ENCODE assay signal across 9 mouse cellular contexts in genomic region chr14:32861149-32861581, GRCm38 (mm10). TPM values are rescaled to one million over a fixed set of nuclear protein-coding genes. Genes with fewer than 3 reads are reported as not detected.
DNase-seq lines count a peak whose midpoint lies in the region; ATAC-seq lines count a peak whose summit lies in the region.
"Had no signal": no experiment of that assay in that cellular context is flagged by ENCODE, and none has a peak within 500 bp of the region (broad histone marks: within the 10 kb centered on the region; RNA-seq: fewer than 3 reads in every experiment).

No protein-coding gene starts in this region.

- no peak overlapping the region for H3K9ac ChIP-seq in stomach, embryonic 14.5 days (replicated peaks; ENCODE audit: low read depth, low read length)
- H3K9ac ChIP-seq in forebrain, embryonic 16.5 days (replicated peaks; ENCODE audit: low read depth, low read length), result no peak overlapping the region

- 12% methylated on average over 6 of the region's 6 CpGs for WGBS in heart, embryonic 10.5 days
- 11% methylated on average over 6 of the region's 6 CpGs for WGBS in stomach, embryonic 14.5 days
- 46% methylated on average over 6 of the region's 6 CpGs for WGBS in forebrain, embryonic 16.5 days

- H3K4me2 ChIP-seq in stomach, embryonic 14.5 days (replicated peaks; ENCODE audit: low read depth, low read length), result no peak overlapping the region
- no peak overlapping the region for H3K4me2 ChIP-seq in forebrain, embryonic 16.5 days (ENCODE audit: low read length)

- peaks cover 47% of the 10 kb centered on the region for H3K4me1 ChIP-seq in heart, embryonic 10.5 days
- H3K4me1 ChIP-seq in stomach, embryonic 14.5 days (ENCODE audit: control insufficient read depth, insufficient read depth, low read length), result peaks cover 29% of the 10 kb centered on the region
- H3K4me1 ChIP-seq in forebrain, embryonic 16.5 days (replicated peaks; ENCODE audit: control insufficient read depth, insufficient read depth, low read length), result peaks cover 7% of the 10 kb centered on the region

- H3K27me3 ChIP-seq in heart, embryonic 10.5 days (ENCODE audit: insufficient read depth, poor library complexity, severe bottlenecking), result peaks cover 25% of the 10 kb centered on the region
- no peaks in the 10 kb centered on the region for H3K27me3 ChIP-seq in stomach, embryonic 14.5 days (ENCODE audit: control insufficient read depth, insufficient read depth, low read length)
- H3K27me3 ChIP-seq in forebrain, embryonic 16.5 days (replicated peaks; ENCODE audit: control insufficient read depth, insufficient read depth, low read length), result no peaks in the 10 kb centered on the region; the same call in 1 of the 2 replicates

- no peaks in the 10 kb centered on the region for H3K9me3 ChIP-seq in heart, embryonic 10.5 days
- no peaks in the 10 kb centered on the region for H3K9me3 ChIP-seq in stomach, embryonic 14.5 days (ENCODE audit: control insufficient read depth, low read depth, low read length)
- H3K9me3 ChIP-seq in forebrain, embryonic 16.5 days (ENCODE audit: control insufficient read depth, low read length), result no peaks in the 10 kb centered on the region

- ATAC-seq in stomach, embryonic 14.5 days (ENCODE audit: insufficient number of reproducible peaks, insufficient read depth, low FRiP score, low read depth), result peak; percentile 77
- ATAC-seq in forebrain, embryonic 16.5 days, result no peak
- ATAC-seq: Patski had no signal

- peak; percentile 13 for DNase-seq in ovary, postnatal 14 days (ENCODE audit: low spot score)
- DNase-seq in ovary, postnatal 36 days (ENCODE audit: low spot score), result no peak
- peak; percentile 85 for DNase-seq in heart, embryonic 10.5 days (ENCODE audit: low spot score)
- DNase-seq in kidney, postnatal 14 days, result peak; percentile 80
- DNase-seq in spleen, adult 12 weeks (ENCODE audit: low spot score), result no peak
- DNase-seq in urinary bladder, adult 2 months (ENCODE audit: low spot score), result no peak

- H3K36me3 ChIP-seq in heart, embryonic 10.5 days, result no peaks in the 10 kb centered on the region
- H3K36me3 ChIP-seq in stomach, embryonic 14.5 days (ENCODE audit: control insufficient read depth, insufficient read depth, low read length), result peaks cover 10% of the 10 kb centered on the region; the same call in 1 of the 2 replicates
- H3K36me3 ChIP-seq in forebrain, embryonic 16.5 days (ENCODE audit: control insufficient read depth, insufficient read depth), result no peaks in the 10 kb centered on the region

- H3K4me3 ChIP-seq in heart, embryonic 10.5 days, result peak overlapping the region; percentile 10; the same call in 1 of the 2 replicates
- H3K4me3 ChIP-seq in stomach, embryonic 14.5 days (ENCODE audit: low read depth, low read length), result no peak overlapping the region
- H3K4me3 ChIP-seq in forebrain, embryonic 16.5 days (replicated peaks; ENCODE audit: low read length), result no peak overlapping the region

- H3K27ac ChIP-seq in heart, embryonic 10.5 days, result peak overlapping the region; percentile 81
- H3K27ac ChIP-seq in stomach, embryonic 14.5 days (ENCODE audit: low read length), result peak overlapping the region; percentile 70; the same call in 1 of the 2 replicates
- no peak overlapping the region for H3K27ac ChIP-seq in forebrain, embryonic 16.5 days (ENCODE audit: low read length)

RNA-seq across cellular contexts. Expression of gene Vstm4, which starts 4.6 kb away (rescaled TPM):
- 6.1 and 9.5 TPM in 2 replicates for polyA plus RNA-seq in heart, embryonic 10.5 days (2016; fragmentation: Nextera tagmentation; extraction: Ambion mirVana)
- polyA plus RNA-seq in stomach, embryonic 14.5 days (2014; fragmentation: Nextera tagmentation; extraction: Ambion mirVana), result 43.6 and 44.6 TPM in 2 replicates
- 17.0 and 19.0 TPM in 2 replicates for polyA plus RNA-seq in urinary bladder, adult 2 months (2012; rRNA removed)
- polyA plus RNA-seq in forebrain, embryonic 16.5 days (2015; fragmentation: Nextera tagmentation; extraction: Ambion mirVana), result 6.4 and 8.8 TPM in 2 replicates
- polyA plus RNA-seq: Patski had no signal

RNA-seq across cellular contexts. Expression of gene Fam170b, which starts 27.4 kb away (rescaled TPM):
- polyA plus RNA-seq in heart, embryonic 10.5 days (2016; fragmentation: Nextera tagmentation; extraction: Ambion mirVana), result 0.09 TPM in 1 of 2 replicates, not detected in the other
- 0.23 and 0.29 TPM in 2 replicates for polyA plus RNA-seq in stomach, embryonic 14.5 days (2014; fragmentation: Nextera tagmentation; extraction: Ambion mirVana)
- not detected in 2 replicates for polyA plus RNA-seq in urinary bladder, adult 2 months (2012; rRNA removed)
- not detected in 2 replicates for polyA plus RNA-seq in forebrain, embryonic 16.5 days (2015; fragmentation: Nextera tagmentation; extraction: Ambion mirVana)
- polyA plus RNA-seq: Patski had no signal

Comparison
In these comparisons a context has a peak if more than half of its experiments do, and no peak if none do; other contexts are left out.
1. DNase-seq: peak in ovary, postnatal 14 days (single experiment), heart, embryonic 10.5 days (single experiment) and kidney, postnatal 14 days (single experiment); none in ovary, postnatal 36 days (single experiment), spleen, adult 12 weeks (single experiment) and urinary bladder, adult 2 months (single experiment).